Mouse (Mus musculus): ENCODE data around the gene Macrod2.

The Macrod2 gene

DNA sequence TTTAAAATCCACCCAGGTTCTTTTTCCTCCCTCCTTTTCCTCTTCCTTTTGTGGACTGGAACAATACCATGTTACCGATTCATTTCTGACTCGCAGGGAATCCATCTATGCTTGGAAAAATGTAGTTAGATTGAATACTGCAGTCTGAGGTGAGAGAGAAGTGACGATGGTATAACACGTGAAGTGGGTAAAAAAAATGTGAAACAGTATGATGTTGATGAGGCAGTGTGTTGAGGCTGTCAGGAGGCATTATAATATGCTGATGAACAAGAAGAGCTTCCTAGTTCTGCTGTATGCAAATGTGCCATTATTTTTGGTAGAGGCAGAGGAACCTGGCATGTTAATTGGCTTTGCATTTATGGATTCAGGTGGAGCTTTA lies 662.3 kb downstream of the Macrod2 start:
- DNase-seq (ENCODE audit: low spot score in 2 of 2), result no peak

DNA sequence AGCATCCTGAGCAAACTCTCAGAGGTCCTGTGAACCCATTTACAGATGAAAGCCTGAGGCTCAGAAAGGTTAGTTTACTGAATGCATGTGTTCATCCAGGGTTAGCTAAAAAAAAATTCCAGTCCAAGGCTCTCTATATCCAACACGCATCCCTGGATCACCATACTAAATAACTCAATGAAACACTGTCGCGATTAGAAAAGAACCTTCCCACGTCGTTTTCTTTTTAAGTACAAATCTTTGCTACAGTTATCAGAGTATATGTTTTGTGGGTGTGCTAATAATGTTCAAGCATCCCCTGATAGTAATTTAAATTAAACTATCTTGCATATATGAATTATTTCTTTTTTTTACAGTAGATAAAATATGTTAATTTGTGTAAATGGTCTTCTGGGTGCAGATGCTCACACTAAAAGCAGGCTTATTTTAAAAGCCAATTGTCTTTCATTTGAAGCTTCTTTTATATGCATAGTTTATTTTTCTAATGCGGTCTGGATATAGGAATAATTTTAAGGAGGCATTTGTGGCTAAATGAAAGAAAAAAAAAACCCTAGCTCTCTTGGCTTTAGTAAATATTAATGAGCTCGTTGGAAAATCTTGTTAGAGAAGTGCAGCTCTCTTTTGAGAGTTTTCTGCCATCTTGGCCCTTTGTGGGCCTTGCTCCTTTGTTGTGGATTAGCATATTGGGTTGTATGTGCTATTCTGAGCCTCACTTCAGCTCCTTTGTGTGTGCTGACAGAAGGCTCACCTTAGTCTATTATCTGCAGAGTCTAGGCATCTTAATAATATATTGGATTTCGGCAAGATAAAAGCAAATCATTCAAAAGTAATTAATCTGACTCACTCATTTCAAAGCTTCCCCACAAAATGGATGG lies 679.1 kb downstream of the Macrod2 start:
- no peak for DNase-seq (ENCODE audit: low spot score in 2 of 2)

DNA sequence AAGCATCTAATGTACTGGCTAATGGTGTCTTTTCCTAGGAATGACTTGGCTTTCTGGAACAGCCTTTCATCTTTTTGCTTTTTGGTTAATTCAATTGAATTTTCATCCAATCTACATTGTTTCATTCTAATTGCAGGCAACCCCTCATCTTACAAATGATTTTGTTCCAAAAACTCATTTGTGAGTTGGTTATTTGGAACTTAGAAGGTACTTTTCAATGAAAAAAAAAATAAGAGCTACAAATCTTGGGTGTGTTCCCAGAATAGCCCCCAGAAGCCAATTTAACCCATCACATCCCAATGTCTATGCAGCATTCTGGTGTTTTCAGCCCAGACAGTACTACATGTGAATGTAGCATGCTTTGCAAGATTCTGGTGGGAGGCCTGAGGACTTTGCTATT lies 683.1 kb downstream of the Macrod2 start:
- DNase-seq (ENCODE audit: low spot score in 2 of 2), result no peak

DNA sequence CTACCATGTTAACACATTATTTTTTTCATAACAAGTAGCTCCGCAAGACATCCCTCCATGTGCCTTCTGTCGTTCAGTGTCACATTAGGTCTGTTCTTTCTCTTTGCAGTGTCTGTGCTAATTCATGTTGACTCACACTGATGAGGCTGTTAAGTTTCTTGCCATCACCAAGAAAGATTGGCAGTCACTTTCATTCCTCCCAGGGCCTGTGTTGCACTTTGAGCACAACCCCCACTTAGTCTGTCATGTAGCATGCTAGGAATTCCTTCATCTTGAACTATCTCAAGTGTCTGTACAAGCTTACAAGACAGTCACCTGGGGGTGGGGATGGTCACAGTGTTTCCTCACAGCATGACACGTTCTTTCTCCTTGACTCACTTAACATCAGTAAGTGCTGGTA lies 696.2 kb downstream of the Macrod2 start:
- DNase-seq (ENCODE audit: low spot score in 2 of 2), result no peak

DNA sequence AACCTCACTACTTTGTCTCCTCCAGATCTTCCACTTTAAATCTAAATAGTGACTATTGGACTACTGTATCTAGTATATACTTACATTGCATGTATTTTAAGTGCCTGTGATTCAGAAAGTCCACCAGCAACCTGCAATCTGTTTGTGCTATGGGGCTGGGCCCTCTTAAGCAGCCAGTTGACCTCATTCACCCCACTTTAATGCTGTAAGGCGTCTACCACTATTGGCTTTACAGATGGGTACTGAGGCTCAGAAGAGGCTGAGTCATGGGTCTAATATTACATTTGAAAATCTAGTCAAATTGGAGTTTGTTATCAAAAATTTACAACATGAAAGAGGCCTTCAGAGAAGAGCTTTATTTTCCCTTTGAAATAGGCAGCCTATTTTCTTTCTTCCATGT lies 722.5 kb downstream of the Macrod2 start:
- DNase-seq (ENCODE audit: low spot score in 2 of 2), result no peak

DNA sequence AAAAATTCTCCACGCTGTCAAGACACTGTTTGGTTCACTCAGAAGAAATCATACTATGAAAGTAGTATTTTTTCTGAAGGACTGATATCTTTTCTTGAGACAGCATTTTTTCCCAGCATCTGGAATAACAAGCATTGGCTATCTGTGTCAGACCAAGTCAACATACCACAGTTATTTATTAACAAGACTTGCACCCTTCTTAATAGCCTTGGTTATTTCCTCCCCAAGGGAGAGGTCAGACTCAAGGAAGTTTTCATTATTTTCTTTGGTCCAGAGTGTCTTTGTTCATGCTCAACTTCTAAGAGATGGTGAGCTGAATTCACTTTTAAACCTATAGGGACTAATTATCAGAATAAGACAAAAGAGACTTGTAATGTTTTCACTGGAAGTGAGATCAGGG lies 728.8 kb downstream of the Macrod2 start:
- DNase-seq (ENCODE audit: low spot score in 2 of 2), result no peak

DNA sequence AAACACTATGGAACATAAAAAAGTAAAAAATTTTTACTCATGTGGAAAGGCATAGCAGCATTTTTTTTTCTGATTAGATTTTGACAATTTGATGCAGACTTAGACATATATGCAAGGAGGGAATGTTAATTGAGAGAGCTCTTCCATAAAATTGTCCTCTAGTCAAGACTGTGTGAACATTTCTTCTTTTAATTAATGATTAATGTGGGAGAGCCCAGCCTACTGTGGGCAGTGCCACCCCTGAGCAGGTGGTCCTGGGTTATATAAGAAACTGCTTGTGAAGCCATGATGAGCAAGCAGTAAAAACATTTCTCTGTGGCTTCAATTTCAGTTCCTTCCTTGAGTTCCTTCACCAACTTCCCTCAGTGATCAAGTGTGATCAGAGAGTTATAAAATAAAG lies 730.5 kb downstream of the Macrod2 start:
- no peak for DNase-seq (ENCODE audit: low spot score in 2 of 2)

DNA sequence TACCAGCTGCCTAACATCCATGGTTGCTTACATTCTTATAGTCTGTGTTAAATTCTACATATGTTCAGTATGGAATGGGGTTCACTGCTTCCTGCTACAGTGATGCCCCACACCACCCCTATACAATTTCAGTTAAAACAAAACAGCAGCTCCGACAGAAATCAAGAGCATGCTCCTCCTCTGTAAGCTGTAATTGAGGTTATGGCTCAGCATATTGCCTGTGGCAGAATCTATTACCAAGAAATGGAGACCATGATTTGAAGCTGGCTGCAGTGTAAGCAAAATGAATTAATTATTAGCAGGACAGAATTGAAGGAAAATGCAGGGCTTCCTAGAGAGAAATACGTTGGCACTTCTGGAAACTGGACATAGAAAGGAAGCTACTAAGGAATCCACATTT lies 747.2 kb downstream of the Macrod2 start:
- DNase-seq (ENCODE audit: low spot score in 2 of 2), result no peak

DNA sequence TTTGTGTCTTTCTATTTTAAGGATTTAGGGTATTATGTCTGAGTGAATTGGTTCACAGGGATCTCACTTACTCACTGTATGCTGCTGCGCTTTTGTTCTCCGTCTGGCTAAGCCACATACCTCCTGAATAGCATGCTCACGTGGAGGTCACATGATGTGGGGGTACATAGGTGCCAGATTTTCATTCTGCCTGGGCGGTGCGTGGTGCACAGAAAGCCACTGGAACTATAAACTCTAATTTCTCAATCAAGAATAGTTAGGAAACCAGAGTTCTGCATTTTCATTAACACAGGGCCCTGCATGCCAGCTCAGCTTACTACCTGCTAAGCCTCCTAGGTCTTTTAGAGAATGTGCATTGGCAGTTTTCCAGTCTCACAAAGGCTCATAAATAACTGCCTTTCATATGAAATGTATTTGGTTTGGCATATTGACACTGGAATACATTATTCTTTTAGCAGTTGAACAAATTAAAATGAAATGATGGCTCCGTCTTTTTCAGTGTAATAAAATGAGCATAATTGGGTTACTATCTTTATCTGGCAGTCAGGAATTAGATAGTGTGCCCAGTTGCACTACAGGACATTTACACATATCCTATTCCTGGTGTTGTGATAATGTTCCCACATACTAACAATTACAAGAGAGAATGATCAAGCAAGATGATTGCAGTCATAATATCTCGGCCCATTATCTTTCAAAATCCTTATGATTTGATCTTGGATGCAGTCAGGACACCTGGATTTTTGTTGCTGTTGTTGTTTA lies 757.1 kb downstream of the Macrod2 start:
- no peak for DNase-seq (ENCODE audit: low spot score in 2 of 2)

DNA sequence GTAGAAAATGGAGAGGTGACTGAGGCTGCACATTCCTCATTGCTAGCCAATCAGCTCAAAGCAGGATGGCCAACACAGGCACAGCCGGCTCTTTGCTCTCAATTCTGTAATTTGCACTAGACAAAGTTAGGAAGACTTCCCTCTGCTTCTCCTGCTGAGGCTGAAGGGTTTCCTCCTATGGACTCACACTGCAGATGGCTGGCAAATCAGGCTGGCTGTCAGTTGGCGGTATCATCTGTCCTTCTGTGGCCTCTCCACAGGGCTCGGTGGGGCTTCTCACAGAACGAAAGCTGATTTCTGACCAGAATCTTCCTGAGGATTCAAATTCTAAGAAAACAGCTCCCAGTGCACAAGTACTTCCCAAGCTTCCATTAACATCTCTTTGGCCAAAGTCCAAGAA lies 760.9 kb downstream of the Macrod2 start:
- no peak for DNase-seq (ENCODE audit: low spot score in 2 of 2)

DNA sequence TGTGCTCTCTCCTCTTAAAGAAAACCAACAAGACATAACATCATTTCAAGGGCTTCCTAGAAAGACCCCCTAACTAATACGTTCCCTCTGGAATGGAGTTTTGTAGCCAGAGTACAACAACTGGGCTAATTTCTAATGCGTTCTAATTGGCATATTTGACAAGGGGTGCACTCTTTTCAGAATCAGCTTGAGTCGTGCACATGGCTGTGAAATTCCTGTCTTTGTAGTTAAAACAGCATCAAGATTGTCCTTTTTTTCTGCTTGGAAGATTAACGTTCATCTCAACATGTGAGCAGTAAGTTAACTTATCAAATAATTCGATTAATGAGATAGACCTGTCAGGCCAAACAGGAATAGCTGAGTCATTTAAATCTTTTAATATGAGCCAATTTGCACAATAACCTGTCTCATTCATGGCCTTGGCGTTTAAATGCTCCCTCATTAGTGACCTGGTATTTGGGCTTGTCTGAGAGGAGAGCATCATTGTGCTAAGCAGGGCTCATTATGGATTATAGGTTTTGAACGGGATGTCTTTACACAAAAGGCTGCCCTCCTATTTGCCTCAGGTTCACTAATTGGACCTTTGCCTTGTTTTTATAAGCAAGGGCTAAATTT lies 762.0 kb downstream of the Macrod2 start:
- no peak for DNase-seq (ENCODE audit: low spot score in 2 of 2)

DNA sequence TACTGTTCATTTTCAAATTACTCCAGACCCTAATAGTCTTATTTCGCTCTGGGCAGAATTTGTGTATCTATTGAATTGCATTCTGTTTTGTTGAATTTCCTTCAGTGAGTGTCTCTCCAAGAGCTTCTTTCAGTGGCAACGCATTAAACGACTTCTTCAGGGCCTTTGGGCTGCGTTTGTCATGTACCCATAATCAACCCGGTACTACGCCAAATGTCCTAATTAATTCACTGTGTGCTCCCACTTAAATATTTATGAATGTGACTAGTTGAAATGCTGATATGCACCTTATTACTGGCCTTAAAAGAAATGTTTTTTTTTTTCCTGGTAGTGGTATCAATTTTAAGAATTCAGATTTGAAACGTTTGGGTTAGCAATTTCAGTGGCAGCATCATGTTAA lies 763.1 kb downstream of the Macrod2 start:
- no peak for DNase-seq (ENCODE audit: low spot score in 2 of 2)

DNA sequence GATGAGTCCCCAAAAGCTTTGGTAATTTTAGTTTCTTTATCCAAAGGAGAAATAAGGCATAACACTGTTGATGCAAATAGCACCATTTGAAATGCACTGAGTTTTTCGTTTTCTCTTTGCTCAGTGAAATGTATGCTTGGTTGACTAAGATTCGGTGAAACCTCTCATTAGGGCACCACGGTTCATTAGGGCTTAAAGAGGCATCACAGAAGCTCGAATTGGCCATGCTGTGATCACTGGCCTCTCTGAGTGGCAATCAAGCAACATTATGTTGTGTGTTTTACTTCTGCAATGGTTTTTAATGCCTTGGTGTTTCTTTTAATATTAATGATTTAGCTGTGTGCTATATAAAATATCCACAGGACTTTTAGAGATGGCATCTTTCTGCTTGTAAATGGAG lies 768.8 kb downstream of the Macrod2 start:
- DNase-seq (ENCODE audit: low spot score in 2 of 2), result no peak

DNA sequence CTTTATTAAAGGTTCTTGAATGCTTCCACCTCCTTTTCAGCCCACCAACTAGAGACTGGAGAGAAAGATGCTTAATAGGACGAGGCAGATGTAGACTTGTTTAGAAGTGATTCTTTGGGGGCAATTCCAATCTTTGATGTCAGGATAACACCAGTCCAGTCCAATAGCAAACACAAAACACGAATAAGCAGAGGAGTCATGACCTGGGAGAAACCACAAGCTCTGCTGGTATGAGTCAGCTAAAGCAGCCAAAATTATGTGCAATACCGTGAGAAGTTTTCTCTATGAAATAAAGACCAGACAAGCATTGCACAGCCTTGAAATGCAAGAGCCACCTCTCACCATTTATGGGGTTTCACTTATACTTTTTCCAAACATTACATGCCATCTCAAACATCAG lies 774.5 kb downstream of the Macrod2 start:
- DNase-seq (ENCODE audit: low spot score in 2 of 2), result no peak

DNA sequence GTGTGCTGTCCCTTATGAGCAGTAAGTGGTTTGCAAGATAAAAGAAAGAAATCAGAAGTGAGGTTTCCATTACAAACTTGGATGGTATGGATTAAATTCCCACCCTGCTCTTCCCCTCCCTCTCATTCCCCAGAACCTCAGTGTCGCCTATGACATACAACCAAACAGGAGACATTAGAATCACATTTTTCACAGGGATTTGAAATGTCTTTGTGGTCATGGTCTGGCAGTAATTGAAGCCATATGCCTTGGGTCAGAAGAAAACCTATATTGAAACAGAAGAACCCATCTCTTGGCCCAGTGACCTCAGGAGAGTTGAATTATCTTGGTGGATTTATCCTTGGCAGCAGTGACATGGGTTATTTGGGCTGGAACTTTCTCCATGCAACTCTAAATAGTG lies 778.1 kb downstream of the Macrod2 start:
- no peak for DNase-seq (ENCODE audit: low spot score in 2 of 2)

DNA sequence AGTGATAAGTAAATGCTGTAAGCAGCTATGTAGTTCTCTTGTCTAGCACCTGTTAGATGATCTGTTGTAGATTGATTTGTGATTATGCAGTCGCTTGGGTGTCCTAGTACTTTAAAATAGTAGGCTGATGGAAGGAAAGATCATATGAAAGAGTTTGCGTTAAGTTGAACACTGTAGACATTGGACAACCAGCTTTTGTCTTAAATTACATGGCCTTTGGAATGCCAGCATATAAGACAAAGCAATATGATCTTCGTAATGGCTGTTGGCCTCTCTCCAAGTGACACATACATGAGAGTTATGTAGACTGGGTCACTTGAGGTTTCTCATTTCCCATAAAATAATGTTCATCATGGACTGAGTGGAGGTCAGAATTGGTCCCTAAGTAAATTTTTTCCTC lies 778.5 kb downstream of the Macrod2 start:
- no peak for DNase-seq (ENCODE audit: low spot score in 2 of 2)

DNA sequence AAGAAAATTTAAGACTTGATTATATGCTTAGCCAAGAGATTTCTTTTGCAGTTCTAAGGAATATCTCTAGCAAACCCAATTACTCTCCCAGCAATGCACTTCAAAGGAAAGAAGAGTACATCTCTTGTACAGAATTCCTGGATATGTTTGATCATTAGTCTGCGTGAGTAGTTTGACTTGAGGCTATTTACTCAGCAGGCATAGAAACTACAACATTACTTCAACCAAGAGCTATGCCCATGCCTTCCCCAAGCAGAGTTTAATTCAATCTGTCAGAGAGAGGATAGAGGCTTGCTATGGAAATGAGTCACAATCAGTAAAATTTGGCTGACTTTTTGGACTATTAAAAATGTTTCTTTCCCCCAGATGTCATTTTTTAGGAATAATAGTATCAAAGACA lies 785.5 kb downstream of the Macrod2 start:
- no peak for DNase-seq (ENCODE audit: low spot score in 2 of 2)

DNA sequence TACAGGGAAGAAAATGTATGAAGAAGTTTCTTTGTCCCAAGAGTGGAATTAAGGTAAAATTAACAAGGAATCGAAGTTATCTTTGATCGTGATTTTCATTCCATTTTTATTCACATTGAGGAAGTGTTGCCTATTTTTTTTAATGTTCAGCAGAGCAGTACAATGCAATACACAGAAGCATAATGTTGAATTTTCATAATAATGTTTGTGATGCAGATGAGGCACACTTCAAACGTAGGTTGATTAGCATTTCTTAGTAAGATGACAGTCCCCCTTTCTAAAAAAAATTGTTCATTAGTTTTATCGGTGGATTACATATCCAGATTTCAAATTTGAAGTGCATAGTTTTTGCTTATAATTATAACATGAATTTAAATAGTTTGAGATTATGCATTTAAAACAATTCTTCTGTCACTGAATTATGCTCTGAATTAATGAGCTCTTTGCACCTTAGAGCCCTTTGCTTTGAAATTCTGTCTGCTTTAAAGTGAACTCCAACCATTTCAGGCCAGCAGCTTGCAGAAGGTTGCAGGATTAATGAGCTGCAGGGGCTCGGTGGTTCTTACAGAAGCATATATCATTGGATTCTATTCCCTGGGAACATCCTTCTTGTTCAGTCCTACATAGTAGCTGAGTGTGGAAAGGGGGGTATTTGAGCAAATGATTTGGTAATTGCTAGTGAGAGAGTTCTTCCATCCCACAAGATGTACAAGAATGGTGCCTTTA lies 787.1 kb downstream of the Macrod2 start:
- DNase-seq (ENCODE audit: low spot score in 2 of 2), result no peak

DNA sequence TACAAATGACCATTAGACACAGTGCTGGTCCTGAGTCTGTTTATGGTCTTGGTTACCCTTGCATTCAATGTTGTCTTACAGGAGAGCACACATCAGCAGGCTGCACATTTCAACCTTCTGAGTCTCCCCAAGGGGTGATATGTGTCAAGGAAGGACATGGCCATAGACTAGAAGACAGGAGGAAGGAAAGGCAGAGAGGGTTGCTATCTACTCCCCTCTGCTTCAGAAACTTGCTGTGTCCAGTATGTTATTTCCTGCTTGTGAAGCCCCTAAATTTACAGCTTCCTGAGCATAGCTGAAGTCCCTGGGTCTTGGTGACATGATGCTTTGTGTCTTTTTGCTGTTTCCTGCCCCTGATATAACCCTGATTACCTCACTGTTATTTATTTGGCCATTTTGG lies 799.4 kb downstream of the Macrod2 start:
- DNase-seq (ENCODE audit: low spot score in 2 of 2), result no peak

DNA sequence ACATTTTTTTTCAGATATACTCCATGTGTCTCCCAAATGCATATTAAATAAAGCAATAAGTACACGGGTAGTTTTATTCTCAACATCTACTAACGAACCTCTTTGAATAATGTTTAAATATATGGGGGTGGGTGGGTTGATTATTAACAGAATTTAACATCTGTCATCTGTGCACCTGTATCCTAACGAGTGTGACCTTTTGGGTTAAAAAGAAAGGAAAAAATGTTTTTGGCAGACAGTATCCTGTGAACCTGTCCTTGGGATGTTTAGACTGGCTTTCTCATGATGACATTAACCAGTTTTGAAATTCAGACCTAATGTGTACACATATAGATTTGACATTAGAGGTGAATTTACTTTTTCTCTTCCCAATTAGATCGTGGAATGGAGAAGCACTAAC lies 805.4 kb downstream of the Macrod2 start:
- DNase-seq (ENCODE audit: low spot score in 2 of 2), result no peak

DNA sequence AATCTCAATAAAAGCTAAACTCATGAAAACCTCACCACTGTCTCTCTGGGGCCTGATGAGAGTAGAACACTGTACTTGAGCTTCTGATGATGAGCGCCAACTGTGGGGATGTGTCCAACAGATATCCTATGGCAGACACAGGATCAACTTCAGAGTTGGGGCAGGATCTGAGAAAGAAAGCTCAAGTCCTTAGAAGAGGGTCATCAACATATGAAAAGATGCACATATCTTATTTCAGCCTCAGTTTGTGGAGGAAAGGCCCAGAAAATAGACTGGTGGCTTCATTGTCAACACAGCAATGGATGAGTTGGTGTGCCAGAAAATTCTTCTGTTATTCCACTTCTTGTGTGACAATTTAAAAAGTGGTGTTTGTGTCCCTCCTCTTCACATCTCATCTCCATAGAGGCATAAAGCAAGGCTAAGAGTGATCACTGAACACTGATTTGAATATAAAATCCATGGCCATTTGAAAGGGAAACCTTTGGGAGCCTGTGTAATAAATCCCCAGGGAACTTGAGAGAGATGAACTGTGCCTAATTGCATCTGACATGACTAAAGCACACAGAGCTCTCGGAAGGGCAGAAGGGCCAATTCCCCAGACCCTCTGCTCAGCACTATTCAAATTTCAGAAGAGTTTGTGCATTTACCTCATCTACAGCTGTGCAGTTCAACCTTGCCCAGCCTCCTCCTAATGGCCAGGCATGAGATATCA lies 806.4 kb downstream of the Macrod2 start:
- no peak for DNase-seq (ENCODE audit: low spot score in 2 of 2)

DNA sequence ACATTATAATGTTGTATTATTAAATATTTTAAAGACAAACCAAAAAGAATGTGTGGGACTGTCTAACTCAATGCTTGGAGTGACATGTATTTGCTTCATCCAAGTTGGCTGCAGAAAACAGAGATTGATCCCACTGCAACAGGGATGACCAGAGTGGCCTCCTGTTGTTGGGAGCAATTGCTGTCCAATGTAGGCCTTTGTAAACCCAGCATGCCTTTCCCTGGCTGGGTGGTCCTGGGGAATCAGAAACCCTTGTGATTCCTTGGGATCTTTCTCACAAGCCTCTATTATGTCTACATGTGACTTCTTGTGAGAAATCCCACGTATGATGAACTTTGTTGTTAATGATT lies 806.9 kb downstream of the Macrod2 start:
- no peak for DNase-seq (ENCODE audit: low spot score in 2 of 2)
